Mouse (Mus musculus) forebrain, postnatal 0 days (tissue): ENCODE data around the gene Chrm2. TPM values are rescaled to one million over a fixed set of nuclear protein-coding genes. Genes with fewer than 3 reads are reported as not detected.
A peak's percentile ranks its signal among the peaks of the same experiment; 100 is the strongest.

Experiments
- ATAC-seq: fragments of 200-750 bp; cut with Nextera tagmentation; 2 replicates; pipeline ENCODE4 v1.8.0; 2017; ENCODE audit warnings: mild to moderate bottlenecking, moderate library complexity
- DNase-seq: peaks from one replicate; pipeline ENCODE4 v3.0.0-alpha.2; 2015
- H3K27ac ChIP-seq: fragments of 300-500 bp; sonication (generic); 2 replicates; pipeline ENCODE4 v1.5.1; 2014; ENCODE audit warnings: low read depth, mild to moderate bottlenecking, antibody characterized with exemption, low read length, moderate library complexity, mixed read lengths
- H3K27me3 ChIP-seq: fragments of 300-500 bp; sonication (generic); 2 replicates; pipeline ENCODE4 v1.6.1; 2014; ENCODE audit warnings: mild to moderate bottlenecking, low read length, mixed read lengths; ENCODE audit not compliant: insufficient read depth
- H3K36me3 ChIP-seq: fragments of 300-500 bp; sonication (generic); 2 replicates; pipeline ENCODE4 v1.6.1; 2014; ENCODE audit warnings: mild to moderate bottlenecking, moderate library complexity; ENCODE audit not compliant: insufficient read depth
- H3K4me1 ChIP-seq: fragments of 300-500 bp; sonication (generic); 2 replicates; pipeline ENCODE4 v1.6.1; 2014; ENCODE audit warnings: antibody characterized with exemption; ENCODE audit not compliant: insufficient read depth
- H3K4me2 ChIP-seq: fragments of 300-500 bp; sonication (generic); 2 replicates; pipeline ENCODE4 v1.6.1; 2014; ENCODE audit warnings: low read depth, mild to moderate bottlenecking, moderate library complexity
- H3K4me3 ChIP-seq: fragments of 300-500 bp; sonication (generic); 2 replicates; pipeline ENCODE4 v1.5.1; 2014; ENCODE audit warnings: low read depth, low read length, mixed read lengths
- H3K9ac ChIP-seq: fragments of 300-500 bp; sonication (generic); 2 replicates; pipeline ENCODE4 v1.6.1; 2014; ENCODE audit warnings: mild to moderate bottlenecking
- H3K9me3 ChIP-seq: fragments of 300-500 bp; sonication (generic); 2 replicates; pipeline ENCODE4 v1.6.1; 2016; ENCODE audit warnings: low read length
- CTCF ChIP-seq: sonication (generic); IDR thresholded peaks from 2 replicates; pipeline ENCODE4 v1.5.1; 2016; ENCODE audit warnings: antibody characterized with exemption, control low read depth, low read depth
- WGBS: fragments of 180-500 bp; shearing (Covaris S2); extraction: QIAGEN DNeasy Blood & Tissue Kit; methylation state at CpG from one replicate; pipeline ENCODE4 v1.1.7; 2014; 5-methylcytosine and 5-hydroxymethylcytosine counted together
- polyA plus RNA-seq: library from polyadenylated mRNA; unstranded; fragments of >200 nt; fragmentation: Nextera tagmentation; extraction: Ambion mirVana; gene quantifications from 2 replicates; pipeline ENCODE4 v1.2.1, GENCODE M21; 2015
- total RNA-seq: library from RNA; depleted of rRNA; stranded (reverse); fragments of >200 nt; gene quantifications from 2 replicates; pipeline ENCODE4 v1.2.3, GENCODE M21; 2014; rRNA removed

The Chrm2 gene
- total RNA-seq: 6.9 and 9.7 TPM in 2 replicates
- polyA plus RNA-seq: 1.9 and 2.7 TPM in 2 replicates

DNA sequence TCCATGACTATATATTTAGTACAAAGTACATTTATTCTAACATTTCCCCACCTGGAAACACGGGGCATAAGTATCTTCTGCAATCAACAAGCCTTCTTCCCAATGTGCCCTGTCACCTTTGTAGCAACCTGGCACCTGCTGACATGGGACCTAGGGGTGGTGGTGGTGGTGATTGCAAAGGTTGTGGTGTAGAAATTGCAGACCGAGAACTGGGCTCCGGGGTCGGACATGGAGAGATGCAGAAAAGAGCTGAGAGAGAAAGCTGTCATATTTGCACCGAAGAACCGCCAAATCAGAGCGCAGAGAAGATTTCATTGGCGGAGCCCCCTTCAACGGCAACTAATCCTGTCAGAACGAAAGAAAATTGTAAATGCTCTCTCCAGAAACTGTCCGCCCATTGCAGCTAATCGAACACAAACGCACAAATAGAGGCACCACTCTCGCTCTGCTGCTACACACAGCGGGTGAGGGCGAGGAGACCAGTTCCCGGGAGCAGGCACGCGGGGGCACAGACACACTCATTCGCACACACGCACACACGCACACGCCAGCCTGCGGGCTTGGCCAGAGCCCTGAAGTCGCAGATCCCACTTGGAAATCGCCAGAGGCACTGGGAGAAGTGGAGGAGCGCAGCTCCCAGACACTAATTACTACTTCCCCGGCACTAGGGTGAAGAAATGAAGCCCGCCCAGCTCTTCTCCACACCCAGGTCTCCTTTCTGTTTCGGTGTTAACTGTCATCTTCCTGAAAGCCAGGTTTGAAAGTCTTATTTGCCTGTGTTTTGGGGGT lies at the start of gene Chrm2:
TSS of gene Chrm2 (plus strand) at position 473 of the 789 bp plus-strand sequence.
- Histone ChIP-seq H3K9me3 (no peaks in the 10 kb centered on the region), H3K4me2 (peak within 1 kb of the TSS; percentile 95), H3K4me3 (peak within 1 kb of the TSS; percentile 55), H3K9ac (peak within 1 kb of the TSS; percentile 53), H3K4me1 (0 out of 2 replicates have a peak, but pooled peaks cover 6% of the 10 kb centered on the region), H3K36me3 (no peaks in the 10 kb centered on the region), H3K27ac (no peak within 1 kb of the TSS), H3K27me3 (no peaks in the 10 kb centered on the region; the same call in 1 of the 2 replicates)
- ATAC-seq (peak; percentile 85), DNase-seq (peak; percentile 74)
- no peak for TF ChIP-seq CTCF
- 1% methylated on average over 30 of the region's 30 CpGs for WGBS

DNA sequence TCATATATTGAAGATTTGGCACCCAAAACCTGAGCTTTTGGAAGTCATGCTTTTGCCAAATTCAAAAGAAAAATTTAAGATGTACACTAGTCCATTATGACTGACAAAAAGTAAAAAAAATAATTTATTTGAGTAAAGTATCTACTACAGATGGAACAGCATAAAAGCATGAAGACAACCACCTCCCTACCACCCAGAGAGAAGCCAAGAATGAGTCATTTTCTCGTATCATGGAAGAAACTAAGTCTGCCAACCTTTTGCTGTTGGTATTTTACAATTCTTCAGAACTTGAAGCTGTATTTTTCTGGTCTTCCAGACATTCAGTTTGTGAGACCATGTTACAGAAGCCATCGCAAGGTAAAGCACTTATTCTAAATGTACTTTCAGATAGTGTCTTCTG lies 13.9 kb upstream of the Chrm2 start:
- Histone ChIP-seq H3K4me3 (no peak overlapping the region), H3K27me3 (no peaks in the 10 kb centered on the region), H3K36me3 (no peaks in the 10 kb centered on the region), H3K9ac (no peak overlapping the region), H3K27ac (no peak overlapping the region), H3K9me3 (no peaks in the 10 kb centered on the region), H3K4me1 (no peaks in the 10 kb centered on the region), H3K4me2 (no peak overlapping the region)
- DNase-seq (no peak), ATAC-seq (no peak)
- WGBS: 83% methylated on average over 2 of the region's 2 CpGs
- TF ChIP-seq CTCF: no peak

DNA sequence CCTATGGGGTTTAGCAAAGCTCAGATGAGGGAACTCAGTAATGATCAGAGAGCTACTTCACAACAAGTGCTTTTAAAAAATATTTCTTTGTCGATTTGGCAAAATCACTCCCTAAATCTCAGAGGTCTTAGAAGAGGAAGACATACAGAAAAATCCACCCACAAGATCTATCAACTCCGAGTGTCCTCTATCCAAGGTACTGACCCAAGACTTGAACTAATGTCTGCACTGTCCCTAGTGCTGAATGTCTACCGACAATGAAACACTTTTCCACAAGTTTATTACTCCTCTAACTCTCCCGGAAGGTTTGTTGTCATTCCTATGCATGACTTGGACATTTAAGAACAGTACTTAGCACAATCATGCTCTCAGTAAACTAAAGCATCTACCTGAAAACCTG lies 9.9 kb upstream of the Chrm2 start:
- ATAC-seq (no peak), DNase-seq (no peak)
- Histone ChIP-seq H3K36me3 (no peaks in the 10 kb centered on the region), H3K4me1 (no peaks in the 10 kb centered on the region), H3K9ac (no peak overlapping the region), H3K27ac (no peak overlapping the region), H3K9me3 (no peaks in the 10 kb centered on the region), H3K4me3 (no peak overlapping the region), H3K27me3 (no peaks in the 10 kb centered on the region), H3K4me2 (no peak overlapping the region)
- no peak for TF ChIP-seq CTCF
- 81% methylated on average over 4 of the region's 4 CpGs for WGBS

DNA sequence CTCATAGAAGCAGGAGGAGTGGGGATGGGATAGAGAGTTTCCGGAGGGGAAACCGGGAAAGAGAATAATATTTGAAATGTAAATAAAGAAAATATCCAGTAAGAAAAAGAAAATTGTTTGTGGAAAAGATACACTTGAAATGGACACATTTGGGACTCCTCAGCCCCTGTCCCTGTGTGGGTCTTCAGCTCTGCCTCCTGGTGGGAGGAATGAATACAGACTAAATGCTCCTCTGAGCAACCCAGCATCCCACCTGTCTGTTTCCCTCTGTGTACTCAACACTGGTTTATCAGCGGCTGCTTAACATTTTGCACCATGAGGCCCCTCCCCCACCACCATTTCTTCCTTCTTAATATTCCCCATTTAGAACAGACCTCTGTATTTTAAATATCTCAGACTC lies 3.8 kb upstream of the Chrm2 start:
- ATAC-seq: no peak
- Histone ChIP-seq H3K27ac (no peak overlapping the region), H3K36me3 (no peaks in the 10 kb centered on the region), H3K9me3 (no peaks in the 10 kb centered on the region), H3K4me1 (no peaks in the 10 kb centered on the region), H3K4me2 (no peak overlapping the region), H3K27me3 (no peaks in the 10 kb centered on the region), H3K4me3 (no peak overlapping the region), H3K9ac (no peak overlapping the region)
- 56% methylated on average over 3 of the region's 3 CpGs for WGBS
- DNase-seq: no peak
- TF ChIP-seq CTCF: peak; percentile 22; the same call in 1 of the 2 replicates

DNA sequence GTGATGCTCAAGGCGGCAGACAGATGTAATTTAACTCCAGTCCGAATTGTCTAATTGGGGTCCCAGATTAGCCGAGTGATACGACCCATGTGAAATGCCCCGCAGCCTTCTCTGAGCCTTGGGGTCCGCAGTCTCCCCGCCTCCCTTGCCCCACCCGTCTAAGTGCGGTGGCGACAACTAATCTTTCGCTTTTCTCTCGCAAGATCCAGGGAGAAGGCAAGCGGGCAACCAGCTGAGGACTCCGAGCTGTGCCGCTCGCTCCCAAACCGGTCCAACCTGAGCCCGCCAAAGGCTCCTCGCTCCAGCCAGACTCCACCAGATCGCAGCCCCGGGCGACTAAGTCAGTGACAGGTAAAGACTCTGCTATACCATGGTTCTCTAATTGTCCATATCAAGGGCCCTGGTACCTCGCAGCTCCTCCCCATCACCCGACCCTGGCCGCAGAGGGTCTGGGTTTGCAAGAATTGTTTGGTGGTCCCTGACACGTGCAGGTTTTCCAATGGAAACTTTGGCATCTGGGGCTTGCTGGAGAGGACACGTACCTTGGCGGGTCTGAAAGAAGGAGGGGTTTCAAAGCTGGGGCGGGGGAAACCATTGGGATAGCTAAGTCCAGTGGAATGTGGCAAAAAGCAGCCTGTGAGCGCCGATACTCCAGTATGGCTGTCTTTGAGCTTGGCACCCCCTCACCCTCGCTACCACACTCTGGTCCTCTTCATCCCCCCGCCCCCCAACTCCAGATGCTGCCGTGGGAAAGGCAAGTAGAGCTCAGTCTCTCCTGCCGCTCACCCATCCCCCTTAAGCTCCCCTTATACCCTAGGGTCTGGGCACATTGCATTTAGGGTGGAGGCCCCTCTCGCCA lies 746 bp downstream of the Chrm2 start:
- DNase-seq (peak; percentile 26), ATAC-seq (peak; percentile 64)
- Histone ChIP-seq H3K27ac (no peak overlapping the region), H3K27me3 (no peaks in the 10 kb centered on the region; the same call in 1 of the 2 replicates), H3K36me3 (no peaks in the 10 kb centered on the region), H3K4me1 (0 out of 2 replicates have a peak, but pooled peaks cover 6% of the 10 kb centered on the region), H3K9me3 (no peaks in the 10 kb centered on the region), H3K9ac (peak overlapping the region; percentile 53), H3K4me2 (peak overlapping the region; percentile 95), H3K4me3 (peak overlapping the region; percentile 55)
- TF ChIP-seq CTCF: no peak
- WGBS: under 1% methylated on average over 36 of the region's 36 CpGs

DNA sequence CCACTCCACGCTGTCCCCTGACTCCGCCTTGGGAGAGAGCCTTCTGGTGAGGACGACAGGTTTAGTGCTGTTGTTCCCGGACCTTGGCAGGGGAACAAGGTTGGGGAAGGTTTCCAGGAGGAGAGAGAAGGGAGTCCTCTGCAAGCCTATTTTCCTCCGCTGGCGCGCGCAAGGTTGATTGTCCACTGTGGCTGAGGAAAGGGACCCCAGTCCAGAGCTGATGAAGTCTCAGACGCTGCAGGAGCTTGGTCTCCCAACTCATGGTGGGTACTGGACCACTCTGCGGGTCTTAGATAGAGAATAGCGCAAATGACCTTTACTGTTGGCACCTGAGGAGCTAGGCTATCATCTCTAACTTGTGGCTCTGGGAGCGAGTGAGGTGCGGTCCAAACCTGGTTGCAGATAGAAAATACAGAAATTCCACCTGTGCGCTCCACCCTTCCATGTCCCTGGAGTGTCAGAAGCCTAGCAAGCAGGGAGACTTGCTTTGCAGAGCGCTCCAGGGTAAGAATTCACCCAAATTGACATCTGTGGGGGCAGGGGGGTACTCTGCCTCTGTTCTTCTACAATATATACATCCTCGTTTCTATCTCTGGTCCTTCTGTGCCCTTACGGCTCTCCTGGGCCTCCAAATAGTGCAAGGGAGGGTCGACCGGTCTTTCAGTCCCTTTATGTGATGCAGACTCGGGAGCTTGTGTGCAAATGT lies 1.5 kb downstream of the Chrm2 start:
- WGBS: 31% methylated on average over 20 of the region's 20 CpGs
- TF ChIP-seq CTCF: no peak
- Histone ChIP-seq H3K27ac (no peak overlapping the region), H3K9ac (peak overlapping the region; percentile 53), H3K4me1 (0 out of 2 replicates have a peak, but pooled peaks cover 6% of the 10 kb centered on the region), H3K4me2 (peak overlapping the region; percentile 95), H3K4me3 (peak overlapping the region; percentile 55), H3K27me3 (no peaks in the 10 kb centered on the region; the same call in 1 of the 2 replicates), H3K36me3 (no peaks in the 10 kb centered on the region), H3K9me3 (no peaks in the 10 kb centered on the region)
- peak; percentile 8 for DNase-seq
- no peak for ATAC-seq
